Mouse (Mus musculus) G1E-ER4 (cell line): Measurements from ENCODE around the gene Snrpf. TPM values are rescaled to one million over a fixed set of nuclear protein-coding genes. Genes with fewer than 3 reads are reported as not detected.

Experiments used
- GATA1 ChIP-seq: IDR thresholded peaks from one replicate; pipeline ENCODE4 v1.8.0; 2012; ENCODE audit warnings: low read length, inconsistent platforms
- polyA plus RNA-seq: library from polyadenylated mRNA; stranded (reverse); fragments of >175 nt; gene quantifications from 2 replicates; pipeline ENCODE4 v1.2.3, GENCODE M21; 2012

The Snrpf gene
- polyA plus RNA-seq = 140 and 226 TPM in 2 replicates

DNA sequence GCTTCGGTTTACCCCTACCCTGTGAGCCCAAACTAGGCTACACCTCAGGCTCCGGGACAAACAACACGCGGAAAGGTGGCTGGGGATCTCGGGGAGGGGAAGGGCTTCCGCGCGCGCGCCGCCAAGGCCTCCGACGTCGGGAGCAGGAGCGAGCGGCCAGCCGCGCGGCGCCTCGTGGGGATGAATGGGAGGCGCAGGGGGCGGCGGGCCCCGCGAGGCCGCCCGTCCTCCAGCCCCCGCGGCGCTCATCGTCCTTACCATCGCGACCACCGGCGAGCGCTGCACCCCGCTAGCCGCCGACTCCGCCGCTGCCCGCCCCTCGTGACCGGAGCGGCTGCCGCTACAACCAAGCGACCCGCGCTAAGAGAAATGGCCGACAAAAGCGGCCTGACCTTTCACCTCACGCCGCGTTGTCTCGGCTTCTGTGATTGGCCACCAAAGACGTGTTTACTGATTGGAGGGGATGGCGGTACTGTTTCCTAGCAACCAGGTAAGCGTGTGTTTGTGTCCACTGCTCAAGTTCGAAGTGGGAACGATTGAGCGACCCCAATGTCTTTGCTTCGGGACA is at the start of gene Snrpf:
Snrpf (minus strand) TSS at position 426 of the 568 bp plus-strand sequence.
- no peak for TF ChIP-seq GATA1

DNA sequence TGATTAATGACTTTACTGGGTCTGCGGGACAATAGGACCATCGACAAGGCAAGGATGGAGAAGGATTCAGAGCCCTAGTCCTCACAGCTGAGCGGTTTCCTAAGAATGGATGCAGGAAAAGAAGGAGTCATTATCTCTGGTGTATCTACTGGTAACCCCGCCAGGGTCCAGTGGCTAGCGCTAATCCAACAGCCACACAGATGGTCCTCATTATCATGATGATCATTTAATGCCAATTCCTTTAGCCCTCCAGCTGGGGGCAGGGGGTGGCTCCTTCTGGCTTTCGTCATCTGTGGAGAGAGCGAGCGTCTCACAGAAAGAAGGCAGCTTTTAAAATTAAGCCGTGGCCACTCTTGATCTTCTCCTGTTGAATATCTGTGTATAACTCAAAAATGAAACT is 46.4 kb upstream of the Snrpf start:
- no peak for TF ChIP-seq GATA1

GRCm38 (mm10) chr10:93633971-93634370 is 44.5 kb upstream of the Snrpf start:
- TF ChIP-seq GATA1 = no peak

DNA sequence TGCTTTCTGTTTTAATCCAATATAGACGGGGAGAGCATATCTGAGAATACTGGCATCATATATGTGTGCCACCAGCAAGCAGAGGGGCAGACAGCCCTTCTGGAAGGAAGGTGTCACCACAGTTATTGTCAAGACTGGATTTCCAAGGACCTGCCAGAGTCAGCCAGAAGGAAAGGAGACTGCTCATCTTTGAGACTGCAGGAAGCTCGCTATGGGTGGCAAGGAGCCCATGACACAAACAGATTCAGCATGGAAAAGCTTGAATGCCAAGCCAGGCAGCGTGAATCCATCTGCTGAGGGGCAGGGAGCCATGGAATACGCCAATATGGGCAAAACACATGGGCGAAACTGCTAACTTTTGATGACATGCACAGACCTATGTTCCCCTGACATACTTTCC is 44.1 kb upstream of the Snrpf start:
- no peak for TF ChIP-seq GATA1

DNA sequence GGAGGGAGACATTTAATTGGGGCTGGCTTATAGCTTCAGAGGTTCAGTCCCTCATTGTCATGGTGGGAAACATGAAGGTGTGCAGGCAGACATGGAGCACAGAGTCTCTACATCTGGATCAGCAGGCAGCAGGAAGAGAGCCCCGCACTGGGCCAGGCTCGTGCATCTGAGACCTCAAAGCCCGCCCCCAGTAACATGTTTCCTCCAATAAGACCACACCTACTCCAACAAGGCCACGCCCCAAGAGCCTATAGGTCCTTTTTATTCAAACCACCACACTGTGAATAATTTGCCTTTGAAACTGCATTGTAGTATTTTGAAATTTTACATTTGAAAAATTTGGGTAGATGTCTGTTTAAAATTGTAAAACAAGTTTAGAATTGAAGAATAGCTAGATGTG is 42.6 kb upstream of the Snrpf start:
- no peak for TF ChIP-seq GATA1

DNA sequence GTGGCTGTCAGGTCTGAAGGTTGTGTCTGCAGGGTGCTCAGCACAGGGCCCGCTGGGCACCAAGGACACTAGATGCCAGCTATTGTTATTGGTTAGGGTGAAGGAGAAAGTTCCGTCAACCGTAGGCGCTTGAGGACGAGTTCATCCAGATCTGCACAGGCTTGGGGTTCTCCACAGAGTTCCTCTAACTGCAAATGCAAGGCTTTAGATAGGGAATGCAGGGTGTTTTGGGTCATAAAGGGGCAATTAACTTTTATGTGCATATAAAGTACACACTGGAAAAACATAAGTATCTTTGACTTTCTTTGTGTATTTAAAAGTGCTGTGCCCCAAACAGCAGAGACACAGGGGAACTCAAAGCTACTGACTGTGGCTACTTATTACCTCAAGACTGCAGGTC is 40.8 kb upstream of the Snrpf start:
- no peak for TF ChIP-seq GATA1

- no peak for TF ChIP-seq GATA1
Observed at GRCm38 (mm10) chr10:93624151-93624550, 34.6 kb upstream of the Snrpf start.

DNA sequence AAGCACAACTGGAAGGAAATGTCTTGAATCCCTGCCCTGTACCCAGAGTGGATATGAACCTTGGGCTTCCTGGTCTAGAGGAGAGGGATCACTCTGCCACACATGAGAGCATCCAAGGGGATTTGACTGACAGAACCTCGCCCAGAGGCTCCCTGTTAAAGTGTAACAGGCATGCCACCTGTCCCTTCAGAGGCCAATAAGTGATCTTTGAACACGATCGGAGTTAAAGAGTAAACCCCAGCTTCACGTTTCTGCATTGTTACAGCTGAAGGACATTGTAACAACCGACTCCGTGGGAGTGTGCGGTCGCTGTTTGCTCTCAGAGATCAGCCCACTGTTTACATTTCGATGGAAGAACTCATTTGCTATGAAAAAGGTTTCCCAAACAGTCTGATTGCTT is 34.2 kb upstream of the Snrpf start:
- TF ChIP-seq GATA1 = no peak

GRCm38 (mm10) chr10:93620438-93621179 is 31.1 kb upstream of the Snrpf start:
- no peak for TF ChIP-seq GATA1

- no peak for TF ChIP-seq GATA1
Observed at GRCm38 (mm10) chr10:93614850-93615249, 25.3 kb upstream of the Snrpf start.

GRCm38 (mm10) chr10:93611419-93612007 is 22.0 kb upstream of the Snrpf start:
- TF ChIP-seq GATA1 = no peak

GRCm38 (mm10) chr10:93610896-93611295 is 21.4 kb upstream of the Snrpf start:
- TF ChIP-seq GATA1 = no peak

DNA sequence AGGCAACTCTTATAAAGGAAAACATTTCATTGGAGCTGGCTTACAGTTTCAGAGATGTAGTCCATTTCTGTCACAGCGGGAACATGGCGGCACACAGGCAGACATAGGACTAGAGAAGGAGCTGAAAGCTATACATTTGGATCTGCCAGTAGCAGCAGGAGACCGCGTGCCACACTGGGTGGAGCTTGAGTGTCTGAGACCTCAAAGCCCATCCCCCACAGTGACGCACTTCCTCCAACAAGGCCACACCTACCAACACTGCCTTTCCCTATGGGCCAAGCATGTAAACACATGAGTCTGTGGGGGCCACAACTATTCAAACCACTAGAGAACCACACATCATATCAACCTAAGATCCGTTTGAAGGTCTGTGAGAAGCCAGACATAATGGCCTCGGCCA is 19.7 kb upstream of the Snrpf start:
- no peak for TF ChIP-seq GATA1

GRCm38 (mm10) chr10:93608051-93608450 is 18.5 kb upstream of the Snrpf start:
- no peak for TF ChIP-seq GATA1

DNA sequence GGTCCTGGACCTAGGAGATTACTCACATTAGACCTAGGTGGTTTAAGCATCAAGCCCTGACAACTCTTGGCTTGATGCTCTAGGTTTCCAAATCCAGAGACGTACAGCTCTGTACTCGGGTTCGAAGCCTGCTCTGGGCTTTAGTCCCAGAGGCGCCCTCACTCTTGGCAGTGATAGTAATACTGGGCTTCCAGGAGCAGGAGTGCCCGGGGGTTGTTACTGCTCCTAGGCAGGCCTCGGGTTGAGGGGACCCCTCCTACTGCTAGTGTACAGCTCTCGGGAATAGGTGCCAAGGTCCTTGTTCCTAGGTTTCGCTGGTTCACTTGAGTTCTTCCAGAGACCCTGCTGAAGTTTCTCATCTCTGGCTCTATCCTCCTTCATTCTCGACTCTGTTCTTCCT is 16.8 kb upstream of the Snrpf start:
- TF ChIP-seq GATA1 = no peak

DNA sequence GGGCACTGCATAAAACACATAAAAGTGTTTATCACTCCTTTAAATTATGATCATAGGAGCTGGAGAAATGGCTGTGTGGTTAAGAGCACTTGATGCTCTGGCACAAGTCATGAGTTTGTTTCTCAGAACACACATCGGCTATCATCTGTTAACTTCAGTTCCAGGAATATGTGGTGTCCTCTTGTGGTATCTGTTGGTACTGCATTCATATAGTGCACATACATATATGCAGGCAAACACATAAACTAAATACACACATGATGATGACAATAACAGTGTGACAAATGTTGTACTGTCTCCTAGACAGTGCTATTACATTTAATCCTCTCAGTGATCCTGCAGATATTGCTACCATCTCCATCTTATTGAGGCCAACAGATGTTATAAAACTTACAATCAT is 13.8 kb upstream of the Snrpf start:
- no peak for TF ChIP-seq GATA1

- no peak for TF ChIP-seq GATA1
Observed at GRCm38 (mm10) chr10:93602309-93602708, 12.8 kb upstream of the Snrpf start.

GRCm38 (mm10) chr10:93596641-93597040 is 7.1 kb upstream of the Snrpf start:
- no peak for TF ChIP-seq GATA1
